Mouse (Mus musculus) heart, embryonic 11.5 days (tissue): Measurements from ENCODE around the gene Cxcl10. TPM values are rescaled to one million over a fixed set of nuclear protein-coding genes. Genes with fewer than 3 reads are reported as not detected.
"Not testable (repeated sequence)": the region's sequence is repeated elsewhere in the genome, so short reads cannot be mapped to it uniquely, and the experiment has no call there.

Source experiments
- ATAC-seq: fragments of 200-750 bp; cut with Nextera tagmentation; replicated peaks from 2 replicates; pipeline ENCODE4 v1.8.0; 2017; ENCODE audit warnings: moderate library complexity; ENCODE audit not compliant: insufficient number of reproducible peaks, low FRiP score, low TSS enrichment
- H3K27ac ChIP-seq: fragments of 300-500 bp; sonication (generic); 2 replicates; pipeline ENCODE4 v1.5.1; 2014; ENCODE audit warnings: mild to moderate bottlenecking, low read depth, low read length
- H3K27me3 ChIP-seq: fragments of 300-500 bp; sonication (generic); 2 replicates; pipeline ENCODE4 v1.6.1; 2014; ENCODE audit warnings: mild to moderate bottlenecking, low read length, mixed read lengths; ENCODE audit not compliant: control insufficient read depth, insufficient read depth
- H3K36me3 ChIP-seq: fragments of 300-500 bp; sonication (generic); 2 replicates; pipeline ENCODE4 v1.6.1; 2014; ENCODE audit warnings: mild to moderate bottlenecking, low read length, moderate library complexity, mixed read lengths; ENCODE audit not compliant: control insufficient read depth, insufficient read depth
- H3K4me1 ChIP-seq: fragments of 300-500 bp; sonication (generic); 2 replicates; pipeline ENCODE4 v1.6.1; 2014; ENCODE audit warnings: low read length; ENCODE audit not compliant: control insufficient read depth, insufficient read depth
- H3K4me2 ChIP-seq: fragments of 300-500 bp; sonication (generic); 2 replicates; pipeline ENCODE4 v1.6.1; 2014; ENCODE audit warnings: mild to moderate bottlenecking, moderate library complexity
- H3K4me3 ChIP-seq: fragments of 300-500 bp; sonication (generic); 2 replicates; pipeline ENCODE4 v1.5.1; 2014; ENCODE audit warnings: low read depth, low read length
- H3K9ac ChIP-seq: fragments of 300-500 bp; sonication (generic); 2 replicates; pipeline ENCODE4 v1.6.1; 2014; ENCODE audit warnings: mild to moderate bottlenecking, low read depth, low read length, moderate library complexity
- H3K9me3 ChIP-seq: fragments of 300-500 bp; sonication (generic); replicated peaks from 2 replicates; pipeline ENCODE4 v1.6.1; 2016; ENCODE audit warnings: low read length; ENCODE audit not compliant: control insufficient read depth
- WGBS: fragments of 180-500 bp; shearing (Covaris S2); extraction: QIAGEN DNeasy Blood & Tissue Kit; methylation state at CpG from one replicate; pipeline ENCODE4 v1.1.7; 2014; ENCODE audit not compliant: insufficient replicate concordance; 5-methylcytosine and 5-hydroxymethylcytosine counted together
- polyA plus RNA-seq: library from polyadenylated mRNA; unstranded; fragments of >200 nt; fragmentation: Nextera tagmentation; extraction: Ambion mirVana; gene quantifications from 2 replicates; pipeline ENCODE4 v1.2.1, GENCODE M21; 2014

Cxcl10 gene
- polyA plus RNA-seq, 1 experiment from 2014 or later, result 0.72 TPM

DNA sequence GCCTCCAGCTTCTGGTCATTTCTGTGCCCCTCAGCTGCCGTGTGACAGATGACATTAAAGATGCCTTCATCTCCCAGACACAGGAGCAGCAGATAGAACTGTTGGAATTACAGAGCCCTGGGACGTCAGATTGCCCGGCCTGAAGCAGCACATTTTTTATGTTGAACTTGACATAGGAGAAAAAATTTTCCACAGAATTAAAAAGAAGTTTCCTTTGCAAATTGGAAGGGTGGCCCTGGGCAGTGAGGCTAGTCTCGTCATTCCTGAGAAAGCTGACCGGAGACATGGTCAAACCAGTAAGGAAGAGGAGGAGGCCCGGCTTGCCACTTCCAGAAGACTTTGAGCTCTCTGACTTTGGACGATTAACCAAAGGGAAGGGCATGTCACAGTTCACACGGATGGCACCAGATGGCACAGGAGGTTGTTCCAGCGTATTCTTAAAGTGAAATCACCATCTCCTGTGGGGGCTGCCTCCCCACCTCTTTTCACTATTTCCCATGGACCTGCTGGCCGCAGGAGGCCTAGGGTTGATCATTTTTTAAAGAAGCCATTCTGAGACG, 16.5 kb upstream of the Cxcl10 start:
- H3K36me3 ChIP-seq, result no peaks in the 10 kb centered on the region
- no peak overlapping the region for H3K4me2 ChIP-seq
- 74% methylated on average over 11 of the region's 11 CpGs for WGBS
- H3K27ac ChIP-seq, result no peak overlapping the region
- peaks cover 3% of the 10 kb centered on the region; the same call in 1 of the 2 replicates for H3K4me1 ChIP-seq
- no peaks in the 10 kb centered on the region for H3K27me3 ChIP-seq
- H3K4me3 ChIP-seq, result no peak overlapping the region
- H3K9me3 ChIP-seq, result no peaks in the 10 kb centered on the region
- ATAC-seq, result no peak
- H3K9ac ChIP-seq, result no peak overlapping the region

DNA sequence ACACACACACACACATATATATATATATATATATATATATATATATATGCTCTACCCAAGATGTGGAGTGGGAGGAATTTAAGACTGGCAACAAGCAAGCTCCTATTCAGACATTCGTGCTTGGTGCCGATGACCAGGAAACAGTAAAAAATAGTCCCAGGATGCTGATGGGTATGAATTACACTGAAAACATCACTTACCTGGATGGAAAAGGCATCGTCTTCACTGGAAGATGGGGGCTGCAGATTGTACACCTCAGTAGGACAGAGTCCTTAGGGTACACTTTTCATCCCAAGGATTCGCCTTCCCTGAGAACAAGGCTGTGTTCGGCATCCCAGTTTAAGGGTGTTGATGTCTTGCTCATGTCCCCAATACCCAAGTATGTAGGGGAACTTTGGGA, 15.3 kb upstream of the Cxcl10 start:
- Histone ChIP-seq H3K27ac (no peak overlapping the region), H3K27me3 (no peaks in the 10 kb centered on the region), H3K9me3 (no peaks in the 10 kb centered on the region), H3K4me1 (peaks cover 3% of the 10 kb centered on the region; the same call in 1 of the 2 replicates), H3K36me3 (no peaks in the 10 kb centered on the region), H3K4me3 (no peak overlapping the region), H3K4me2 (no peak overlapping the region), H3K9ac (no peak overlapping the region)
- WGBS, result 79% methylated on average over 5 of the region's 5 CpGs
- ATAC-seq, result no peak

- Histone ChIP-seq H3K4me1 (no peaks in the 10 kb centered on the region), H3K27me3 (no peaks in the 10 kb centered on the region), H3K9ac (no peak overlapping the region), H3K36me3 (no peaks in the 10 kb centered on the region), H3K9me3 (no peaks in the 10 kb centered on the region), H3K4me3 (no peak overlapping the region), H3K4me2 (no peak overlapping the region), H3K27ac (no peak overlapping the region)
- ATAC-seq, result no peak
- 12% methylated on average over 4 of the region's 4 CpGs for WGBS
Observed at GRCm38 (mm10) chr5:92363179-92363578, 14.5 kb upstream of the Cxcl10 start.

DNA sequence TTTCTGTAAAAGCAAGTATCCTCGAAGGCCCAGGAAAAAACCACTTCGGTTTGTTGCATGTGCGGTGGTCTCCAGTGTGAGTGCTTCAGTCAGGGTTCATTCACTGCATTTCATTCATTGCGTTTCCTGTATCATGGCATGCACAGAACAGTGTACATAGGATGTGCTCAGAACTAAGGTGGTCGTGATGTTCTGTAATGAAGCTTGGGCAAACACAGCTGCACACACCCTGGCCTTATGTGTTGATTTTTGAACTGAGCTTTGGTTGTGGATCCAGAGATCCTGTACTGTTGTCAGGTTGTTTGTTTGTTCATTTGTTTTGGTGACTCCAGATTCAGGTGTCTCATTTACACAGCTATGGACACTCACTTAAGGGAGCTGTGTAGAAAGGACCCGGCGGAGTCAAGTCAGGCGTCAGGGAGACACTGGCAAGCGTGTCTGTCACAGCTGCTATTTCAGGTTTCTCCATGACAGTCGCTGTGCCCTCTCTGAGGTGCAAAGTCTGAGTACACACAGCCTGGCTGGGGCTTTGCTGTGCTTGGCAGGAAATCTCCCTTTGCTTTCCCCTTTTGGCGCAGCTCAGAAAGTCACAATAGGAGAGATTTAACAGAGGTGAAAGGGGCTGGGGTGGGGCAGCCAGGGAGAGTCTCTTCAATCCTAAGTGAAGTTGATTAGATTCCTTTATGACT, 10.2 kb upstream of the Cxcl10 start:
- Histone ChIP-seq H3K36me3 (no peaks in the 10 kb centered on the region), H3K4me3 (no peak overlapping the region), H3K9me3 (no peaks in the 10 kb centered on the region), H3K27me3 (no peaks in the 10 kb centered on the region), H3K9ac (no peak overlapping the region), H3K4me1 (no peaks in the 10 kb centered on the region), H3K27ac (no peak overlapping the region), H3K4me2 (no peak overlapping the region)
- ATAC-seq, result no peak
- WGBS, result 69% methylated on average over 11 of the region's 11 CpGs

DNA sequence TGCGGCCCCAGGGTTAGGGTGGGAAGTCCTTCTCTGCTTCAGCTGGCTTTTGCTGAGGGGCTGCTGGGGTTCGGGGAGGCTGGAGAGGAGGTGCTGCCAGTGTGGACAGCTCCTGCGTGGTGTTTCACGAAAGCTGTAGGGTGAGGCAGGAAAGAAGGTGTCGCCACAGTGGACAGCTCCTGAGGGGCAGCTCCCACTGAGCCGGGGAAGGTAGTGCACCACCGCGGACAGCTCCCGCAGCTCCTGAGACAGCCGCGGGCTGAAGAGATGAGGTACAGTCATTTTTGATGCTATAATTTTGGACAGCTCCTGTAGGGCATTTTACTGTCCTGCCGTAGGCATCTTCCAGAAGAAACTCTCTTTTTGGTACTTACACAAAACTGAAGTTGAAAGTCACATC, 9.3 kb upstream of the Cxcl10 start:
- ATAC-seq, result no peak
- Histone ChIP-seq H3K9ac (no peak overlapping the region), H3K9me3 (no peaks in the 10 kb centered on the region), H3K27me3 (no peaks in the 10 kb centered on the region), H3K27ac (no peak overlapping the region), H3K4me2 (no peak overlapping the region), H3K4me1 (no peaks in the 10 kb centered on the region), H3K36me3 (no peaks in the 10 kb centered on the region), H3K4me3 (no peak overlapping the region)
- WGBS, result 21% methylated on average over 12 of the region's 12 CpGs

GRCm38 (mm10) chr5:92353517-92353916, 4.8 kb upstream of the Cxcl10 start:
- Histone ChIP-seq H3K4me3 (peak overlapping the region; percentile 35), H3K4me1 (no peaks in the 10 kb centered on the region), H3K9ac (0 out of 2 replicates have a peak overlapping the region, but pooled peaks have one; percentile 56), H3K36me3 (no peaks in the 10 kb centered on the region), H3K9me3 (no peaks in the 10 kb centered on the region), H3K4me2 (peak overlapping the region; percentile 60), H3K27me3 (no peaks in the 10 kb centered on the region), H3K27ac (0 out of 2 replicates have a peak overlapping the region, but pooled peaks have one; percentile 82)
- WGBS, result 35% methylated on average over 11 of the region's 11 CpGs
- ATAC-seq, result no peak

DNA sequence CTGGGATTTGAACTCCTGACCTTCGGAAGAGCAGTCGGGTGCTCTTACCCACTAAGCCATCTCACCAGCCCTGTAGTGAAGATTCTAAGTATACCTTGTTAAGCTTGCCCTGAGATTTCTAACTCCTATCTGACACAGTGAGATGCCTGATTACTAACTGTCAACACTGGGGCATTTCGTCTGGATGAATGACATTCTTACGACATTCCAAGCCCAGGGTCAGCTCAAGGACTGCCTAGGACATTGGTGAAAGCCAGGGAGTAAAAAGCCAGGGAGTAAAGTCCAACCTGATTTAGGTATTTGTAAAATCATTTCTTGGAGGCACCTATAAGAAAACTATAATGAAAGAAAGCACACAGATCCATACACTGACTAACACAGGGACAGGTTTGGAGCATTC, 4.0 kb upstream of the Cxcl10 start:
- Histone ChIP-seq H3K4me2 (peak overlapping the region; percentile 60), H3K27ac (peak overlapping the region; percentile 82), H3K9ac (peak overlapping the region; percentile 46; the same call in 1 of the 2 replicates)
- H3K9me3 ChIP-seq, H3K4me3 ChIP-seq, H3K4me1 ChIP-seq, H3K36me3 ChIP-seq, ATAC-seq, H3K27me3 ChIP-seq: not testable (repeated sequence)
- WGBS, result 31% methylated on average over 4 of the region's 4 CpGs

GRCm38 (mm10) chr5:92349731-92350130, 1.0 kb upstream of the Cxcl10 start:
- no peaks in the 10 kb centered on the region for H3K9me3 ChIP-seq
- H3K4me2 ChIP-seq, result no peak overlapping the region
- H3K9ac ChIP-seq, result no peak overlapping the region
- 0 out of 2 replicates have a peak, but pooled peaks cover 4% of the 10 kb centered on the region for H3K27me3 ChIP-seq
- no peak overlapping the region for H3K27ac ChIP-seq
- ATAC-seq, result no peak
- H3K4me1 ChIP-seq, result no peaks in the 10 kb centered on the region
- 80% methylated on average over 7 of the region's 7 CpGs for WGBS
- H3K36me3 ChIP-seq, result no peaks in the 10 kb centered on the region
- no peak overlapping the region for H3K4me3 ChIP-seq

- Histone ChIP-seq H3K4me3 (no peak overlapping the region), H3K27me3 (0 out of 2 replicates have a peak, but pooled peaks cover 4% of the 10 kb centered on the region), H3K9ac (no peak overlapping the region), H3K4me1 (no peaks in the 10 kb centered on the region), H3K9me3 (no peaks in the 10 kb centered on the region), H3K4me2 (no peak overlapping the region), H3K27ac (no peak overlapping the region), H3K36me3 (no peaks in the 10 kb centered on the region)
- 84% methylated on average over 8 of the region's 8 CpGs for WGBS
- ATAC-seq, result no peak
Observed at GRCm38 (mm10) chr5:92345006-92345405, 3.7 kb downstream of the Cxcl10 start.
